Mouse (Mus musculus) G1E (cell line): Measurements from ENCODE around the gene Commd1. TPM values are rescaled to one million over a fixed set of nuclear protein-coding genes. Genes with fewer than 3 reads are reported as not detected.
A peak's percentile ranks its signal among the peaks of the same experiment; 100 is the strongest.

Experiments
- ATAC-seq: 2 replicates; pipeline ENCODE4 v1.8.0; 2016; ENCODE audit warnings: mild to moderate bottlenecking; ENCODE audit not compliant: insufficient number of reproducible peaks, poor library complexity, low FRiP score, severe bottlenecking; ENCODE audit errors: extremely low read depth
- DNase-seq: peaks from one replicate; pipeline ENCODE4 v3.0.0; 2012; ENCODE audit warnings: low spot score
- H3K27me3 ChIP-seq: 2 replicates; pipeline ENCODE4 v1.6.1; 2012; ENCODE audit warnings: mild to moderate bottlenecking, low read length, inconsistent platforms; ENCODE audit not compliant: insufficient read depth
- H3K36me3 ChIP-seq: replicated peaks from 2 replicates; pipeline ENCODE3; 2012; ENCODE audit warnings: mild to moderate bottlenecking, inconsistent platforms
- H3K4me1 ChIP-seq: 2 replicates; pipeline ENCODE4 v1.6.1; 2012; ENCODE audit warnings: low read depth, low read length, inconsistent platforms, mixed read lengths; ENCODE audit not compliant: insufficient read depth
- H3K4me3 ChIP-seq: 2 replicates; pipeline ENCODE4 v1.5.1; 2012; ENCODE audit warnings: low read depth, mild to moderate bottlenecking, inconsistent platforms, low read length, moderate library complexity, mixed read lengths
- H3K9me3 ChIP-seq: replicated peaks from 2 replicates; pipeline ENCODE4 v1.6.1; 2012; ENCODE audit warnings: inconsistent platforms
- CTCF ChIP-seq: IDR thresholded peaks from 2 replicates; pipeline ENCODE4 v1.5.1; 2012; ENCODE audit warnings: low read depth, low read length, inconsistent platforms, mixed read lengths
- GATA1 ChIP-seq: IDR thresholded peaks from 2 replicates; pipeline ENCODE4 v1.6.1; 2012; ENCODE audit warnings: borderline replicate concordance, low read length, inconsistent platforms, mixed read lengths
- GATA2 ChIP-seq: IDR thresholded peaks from 2 replicates; pipeline ENCODE4 v1.6.1; 2012; ENCODE audit warnings: low read depth, low read length, inconsistent platforms, borderline replicate concordance
- POLR2AphosphoS5 ChIP-seq: IDR thresholded peaks from 2 replicates; pipeline ENCODE4 v1.6.1; 2012; ENCODE audit warnings: low read depth, low read length, inconsistent platforms; ENCODE audit not compliant: insufficient replicate concordance
- TAL1 ChIP-seq: conservative IDR thresholded peaks from 2 replicates; pipeline ENCODE4 v1.6.1; 2012; ENCODE audit warnings: low read depth, low read length, inconsistent platforms, mixed read lengths
- polyA plus RNA-seq: library from polyadenylated mRNA; stranded (reverse); fragments of >175 nt; gene quantifications from 2 replicates; pipeline ENCODE4 v1.2.3, GENCODE M21; 2012
- total RNA-seq, 2 experiments: library from RNA; stranded (forward) in 1 of 2; stranded (reverse) in 1 of 2; fragments of 200-1000 nt in 1 of 2; fragments of >200 nt in 1 of 2; fragmentation: Nextera tagmentation in 1 of 2; gene quantifications; 2 replicates each; pipeline ENCODE4 v1.2.3; 2014 to 2017

Gene Commd1
- 74.4 and 77.4 TPM in 2 replicates for total RNA-seq (2014; fragmentation: Nextera tagmentation)
- total RNA-seq (2017): 93.9 and 111 TPM in 2 replicates
- 27.7 and 34.1 TPM in 2 replicates for polyA plus RNA-seq

- Histone ChIP-seq H3K4me1 (peaks cover 30% of the 10 kb centered on the region), H3K9me3 (no peaks in the 10 kb centered on the region), H3K36me3 (peaks cover 26% of the 10 kb centered on the region), H3K4me3 (peak within 1 kb of the TSS; percentile 84), H3K27me3 (no peaks in the 10 kb centered on the region)
- ATAC-seq (peak; percentile 74), DNase-seq (peak; percentile 82)
- TF ChIP-seq GATA2 (no peak), CTCF (peak; percentile 55)
Observed at GRCm38 (mm10) chr11:22981984-22982757, at the start of gene Commd1, which contains the start of gene Gm28048. TSS of gene Commd1 (minus strand) at chr11:22982382. TSS of gene Gm28048 (minus strand) at chr11:22982090.

- ATAC-seq: no peak
- TF ChIP-seq POLR2AphosphoS5 (no peak), TAL1 (no peak), GATA1 (no peak), GATA2 (no peak), CTCF (no peak)
Observed at GRCm38 (mm10) chr11:23029399-23029798, 47.2 kb upstream of the Commd1 start.

GRCm38 (mm10) chr11:23028957-23029356 lies 46.8 kb upstream of the Commd1 start:
- no peaks in the 10 kb centered on the region; the same call in 1 of the 2 replicates for H3K4me1 ChIP-seq
- ATAC-seq (no peak), DNase-seq (no peak)
- H3K36me3 ChIP-seq: no peaks in the 10 kb centered on the region
- no peak overlapping the region for H3K4me3 ChIP-seq
- TF ChIP-seq TAL1: no peak
- TF ChIP-seq GATA2: no peak
- TF ChIP-seq GATA1: no peak
- no peak for TF ChIP-seq CTCF
- TF ChIP-seq POLR2AphosphoS5: no peak
- no peaks in the 10 kb centered on the region for H3K9me3 ChIP-seq
- peaks cover 28% of the 10 kb centered on the region for H3K27me3 ChIP-seq

More at GRCm38 (mm10) chr11:23029399-23029798, 47.2 kb upstream of the Commd1 start:
- peaks cover 26% of the 10 kb centered on the region for H3K27me3 ChIP-seq
- no peak for DNase-seq
- H3K36me3 ChIP-seq: no peaks in the 10 kb centered on the region
- H3K4me3 ChIP-seq: no peak overlapping the region
- H3K4me1 ChIP-seq: no peaks in the 10 kb centered on the region; the same call in 1 of the 2 replicates
- H3K9me3 ChIP-seq: no peaks in the 10 kb centered on the region

- no peak overlapping the region for H3K4me3 ChIP-seq
- no peak for DNase-seq
- peaks cover 22% of the 10 kb centered on the region for H3K27me3 ChIP-seq
- H3K4me1 ChIP-seq: no peaks in the 10 kb centered on the region
- H3K36me3 ChIP-seq: no peaks in the 10 kb centered on the region
- TF ChIP-seq POLR2AphosphoS5: no peak
- TF ChIP-seq TAL1: no peak
- no peak for TF ChIP-seq CTCF
- TF ChIP-seq GATA2: no peak
- no peak for TF ChIP-seq GATA1
- H3K9me3 ChIP-seq: no peaks in the 10 kb centered on the region
- no peak for ATAC-seq
Observed at GRCm38 (mm10) chr11:23024169-23024568, 42.0 kb upstream of the Commd1 start.

- no peaks in the 10 kb centered on the region for H3K36me3 ChIP-seq
- no peaks in the 10 kb centered on the region for H3K9me3 ChIP-seq
- ATAC-seq: no peak
- TF ChIP-seq POLR2AphosphoS5: no peak
- TF ChIP-seq GATA2: no peak
- TF ChIP-seq CTCF: no peak
- peaks cover 20% of the 10 kb centered on the region for H3K27me3 ChIP-seq
- DNase-seq: no peak
- no peaks in the 10 kb centered on the region for H3K4me1 ChIP-seq
- no peak overlapping the region for H3K4me3 ChIP-seq
Observed at GRCm38 (mm10) chr11:23023155-23023554, 41.0 kb upstream of the Commd1 start.

GRCm38 (mm10) chr11:23020841-23021240 lies 38.7 kb upstream of the Commd1 start:
- H3K4me1 ChIP-seq: no peaks in the 10 kb centered on the region
- TF ChIP-seq GATA2 (no peak), CTCF (no peak), TAL1 (no peak), GATA1 (no peak), POLR2AphosphoS5 (no peak)
- no peak for ATAC-seq
- no peak for DNase-seq
- H3K36me3 ChIP-seq: no peaks in the 10 kb centered on the region
- peaks cover 18% of the 10 kb centered on the region for H3K27me3 ChIP-seq
- H3K4me3 ChIP-seq: no peak overlapping the region
- no peaks in the 10 kb centered on the region for H3K9me3 ChIP-seq
